Mouse (Mus musculus) small intestine, adult 2 months (tissue): ENCODE measurements around the gene Cdadc1. TPM values are rescaled to one million over a fixed set of nuclear protein-coding genes. Genes with fewer than 3 reads are reported as not detected.
A peak's percentile ranks its signal among the peaks of the same experiment; 100 is the strongest.

ENCODE experiments used
- H3K27ac ChIP-seq: fragments of 200-500 bp; 2 replicates; pipeline ENCODE4 v1.5.1; 2012; ENCODE audit warnings: low read depth, low read length, control low read depth, inconsistent platforms; ENCODE audit not compliant: insufficient read depth
- H3K27me3 ChIP-seq: fragments of 200-500 bp; 2 replicates; pipeline ENCODE4 v1.6.1; 2012; ENCODE audit warnings: mild to moderate bottlenecking, moderate library complexity, low read length, inconsistent platforms; ENCODE audit not compliant: control insufficient read depth, insufficient read depth
- H3K36me3 ChIP-seq: fragments of 200-500 bp; 2 replicates; pipeline ENCODE4 v1.6.1; 2012; ENCODE audit warnings: mild to moderate bottlenecking, low read length, control low read depth, inconsistent platforms; ENCODE audit not compliant: control insufficient read depth, insufficient read depth
- H3K4me1 ChIP-seq: fragments of 200-500 bp; 2 replicates; pipeline ENCODE4 v1.6.1; 2012; ENCODE audit warnings: low read length, inconsistent platforms, mixed read lengths; ENCODE audit not compliant: control insufficient read depth, insufficient read depth, insufficient read length
- H3K4me3 ChIP-seq: fragments of 200-500 bp; 2 replicates; pipeline ENCODE4 v1.5.1; 2012; ENCODE audit warnings: low read depth, mild to moderate bottlenecking, control low read depth, inconsistent platforms, low read length, moderate library complexity
- CTCF ChIP-seq: fragments of 200-500 bp; IDR thresholded peaks from 2 replicates; pipeline ENCODE4 v1.5.1; 2012; ENCODE audit warnings: low read depth, mild to moderate bottlenecking, control low read depth, inconsistent platforms, low read length, moderate library complexity, mixed read lengths; ENCODE audit not compliant: insufficient replicate concordance, insufficient read length; ENCODE audit errors: extremely low read depth
- POLR2A ChIP-seq: fragments of 200-500 bp; IDR thresholded peaks from 2 replicates; pipeline ENCODE4 v1.6.1; 2012; ENCODE audit warnings: low read depth, mild to moderate bottlenecking, control low read depth, inconsistent platforms, low read length, moderate library complexity
- WGBS: fragments of 180-500 bp; shearing (Covaris S2); methylation state at CpG from one replicate; pipeline ENCODE4 v1.1.7; 2018; 5-methylcytosine and 5-hydroxymethylcytosine counted together
- polyA plus RNA-seq: library from polyadenylated mRNA; depleted of rRNA; stranded (reverse); fragments of >200 nt; gene quantifications from 2 replicates; pipeline ENCODE4 v1.2.3, GENCODE M21; 2012

The Cdadc1 gene
- polyA plus RNA-seq, 1 experiment, result 1.9 TPM

- TF ChIP-seq CTCF (no peak), POLR2A (no peak)
- Histone ChIP-seq H3K4me3 (no peak overlapping the region), H3K27me3 (no peaks in the 10 kb centered on the region), H3K36me3 (no peaks in the 10 kb centered on the region), H3K4me1 (peaks cover 17% of the 10 kb centered on the region; the same call in 1 of the 2 replicates), H3K27ac (no peak overlapping the region)
- WGBS, result 77% methylated on average over 5 of the region's 5 CpGs
Observed at GRCm38 (mm10) chr14:59554025-59554424, 43.7 kb downstream of the Cdadc1 start.

- Histone ChIP-seq H3K27me3 (no peaks in the 10 kb centered on the region), H3K4me1 (peaks cover 17% of the 10 kb centered on the region; the same call in 1 of the 2 replicates), H3K4me3 (no peak overlapping the region), H3K36me3 (no peaks in the 10 kb centered on the region), H3K27ac (no peak overlapping the region)
- TF ChIP-seq CTCF (no peak), POLR2A (no peak)
- WGBS, result 65% methylated on average over 8 of the region's 8 CpGs
Observed at GRCm38 (mm10) chr14:59551956-59552355, 45.8 kb downstream of the Cdadc1 start.

- no peak overlapping the region for H3K4me3 ChIP-seq
- whole genome bisulfite sequencing, result 35% methylated on average over 2 of the region's 2 CpGs
- peaks cover 17% of the 10 kb centered on the region; the same call in 1 of the 2 replicates for H3K4me1 ChIP-seq
- peak overlapping the region; percentile 61 for H3K27ac ChIP-seq
- no peaks in the 10 kb centered on the region for H3K36me3 ChIP-seq
- no peak for TF ChIP-seq POLR2A
- no peak for TF ChIP-seq CTCF
- H3K27me3 ChIP-seq, result no peaks in the 10 kb centered on the region
Observed at GRCm38 (mm10) chr14:59550841-59551240, 46.9 kb downstream of the Cdadc1 start.

- 88% methylated on average over 6 of the region's 6 CpGs for WGBS
- Histone ChIP-seq H3K27me3 (no peaks in the 10 kb centered on the region), H3K27ac (no peak overlapping the region), H3K4me3 (no peak overlapping the region), H3K4me1 (peaks cover 13% of the 10 kb centered on the region; the same call in 1 of the 2 replicates), H3K36me3 (no peaks in the 10 kb centered on the region)
- TF ChIP-seq POLR2A, result no peak
- no peak for TF ChIP-seq CTCF
Observed at GRCm38 (mm10) chr14:59549106-59549505, 48.7 kb downstream of the Cdadc1 start.

- no peaks in the 10 kb centered on the region for H3K36me3 ChIP-seq
- no peak overlapping the region for H3K27ac ChIP-seq
- WGBS, result 54% methylated on average over 2 of the region's 2 CpGs
- H3K4me3 ChIP-seq, result no peak overlapping the region
- TF ChIP-seq CTCF, result no peak
- no peak for TF ChIP-seq POLR2A
- H3K27me3 ChIP-seq, result no peaks in the 10 kb centered on the region
- peaks cover 13% of the 10 kb centered on the region; the same call in 1 of the 2 replicates for H3K4me1 ChIP-seq
Observed at GRCm38 (mm10) chr14:59548532-59548931, 49.2 kb downstream of the Cdadc1 start.

- Histone ChIP-seq H3K4me1 (peaks cover 18% of the 10 kb centered on the region; the same call in 1 of the 2 replicates), H3K27ac (no peak overlapping the region), H3K36me3 (no peaks in the 10 kb centered on the region), H3K27me3 (no peaks in the 10 kb centered on the region), H3K4me3 (no peak overlapping the region)
- 69% methylated on average over 5 of the region's 5 CpGs for WGBS
- TF ChIP-seq POLR2A (no peak), CTCF (no peak)
Observed at GRCm38 (mm10) chr14:59547530-59547929, 50.2 kb downstream of the Cdadc1 start.

- H3K4me1 ChIP-seq, result peaks cover 15% of the 10 kb centered on the region; the same call in 1 of the 2 replicates
- H3K4me3 ChIP-seq, result no peak overlapping the region
- TF ChIP-seq CTCF, result no peak
- TF ChIP-seq POLR2A, result no peak
- 89% methylated on average over 7 of the region's 7 CpGs for WGBS
- H3K27ac ChIP-seq, result no peak overlapping the region
- H3K27me3 ChIP-seq, result no peaks in the 10 kb centered on the region
- 0 out of 2 replicates have a peak, but pooled peaks cover 2% of the 10 kb centered on the region for H3K36me3 ChIP-seq
Observed at GRCm38 (mm10) chr14:59546162-59546880, 51.4 kb downstream of the Cdadc1 start.
